Mouse (Mus musculus) brain, embryonic 14.5 days (tissue): ENCODE measurements around the gene Meox1. TPM values are rescaled to one million over a fixed set of nuclear protein-coding genes. Genes with fewer than 3 reads are reported as not detected.

Experiments
- DNase-seq: peaks from one replicate; pipeline ENCODE4 v3.0.0-alpha.2; 2011; ENCODE audit warnings: low read depth
- CTCF ChIP-seq: fragments of 200-500 bp; IDR thresholded peaks from 2 replicates; pipeline ENCODE4 v1.5.1; 2012; ENCODE audit warnings: inconsistent platforms, mild to moderate bottlenecking, moderate library complexity, borderline replicate concordance; ENCODE audit not compliant: insufficient read depth, insufficient read length; ENCODE audit errors: extremely low read depth
- POLR2A ChIP-seq: fragments of 200-500 bp; IDR thresholded peaks from 2 replicates; pipeline ENCODE4 v1.6.1; 2012; ENCODE audit warnings: mild to moderate bottlenecking, inconsistent platforms, borderline replicate concordance; ENCODE audit not compliant: poor library complexity, insufficient read depth, insufficient read length, severe bottlenecking; ENCODE audit errors: extremely low read depth
- polyA plus RNA-seq: library from polyadenylated mRNA; depleted of rRNA; stranded (reverse); fragments of >200 nt; gene quantifications from 2 replicates; pipeline ENCODE4 v1.2.3, GENCODE M21; 2012

Meox1 gene
- polyA plus RNA-seq, 1 experiment: 0.36 TPM

DNA sequence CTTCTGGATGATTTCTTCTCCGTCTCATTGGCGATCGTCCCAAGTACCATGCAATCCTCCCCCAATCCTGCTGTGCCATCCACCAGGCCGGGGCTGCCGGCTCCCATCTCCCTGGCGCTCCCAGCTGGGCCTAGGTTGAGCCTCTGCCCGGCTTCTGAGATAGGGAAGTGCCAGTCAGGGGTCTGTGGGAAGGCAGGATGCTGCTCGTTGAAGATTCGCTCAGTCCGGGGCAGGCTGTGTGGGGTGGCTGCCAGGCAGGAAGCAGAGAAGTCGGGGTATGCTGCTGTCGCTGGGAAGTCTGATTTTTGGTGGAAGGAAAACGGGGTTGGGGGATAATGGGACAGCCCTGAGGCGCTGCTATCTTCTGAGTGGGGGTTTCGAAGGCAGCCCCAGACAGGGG, 614 bp downstream of the Meox1 start:
- TF ChIP-seq POLR2A (no peak), CTCF (no peak)
- no peak for DNase-seq

DNA sequence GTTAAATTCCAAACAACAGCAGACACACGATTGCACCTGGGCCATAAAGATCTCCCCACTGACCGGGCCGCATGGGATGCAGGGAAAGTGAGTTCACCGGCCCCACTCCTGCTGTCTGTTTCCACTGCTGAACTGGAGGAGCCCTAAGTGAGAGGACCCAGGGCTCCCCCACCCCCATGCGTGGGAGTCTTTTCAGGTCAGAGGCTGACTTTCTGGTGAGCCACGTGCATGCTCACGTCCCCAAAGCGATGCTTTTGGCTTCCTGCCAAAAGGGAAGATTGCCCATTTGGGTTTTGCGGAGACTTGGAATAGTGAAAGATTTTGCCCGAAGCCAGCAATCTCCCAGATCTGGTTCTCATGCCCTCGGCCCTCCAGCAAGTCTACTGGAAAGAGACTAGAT, 2.7 kb downstream of the Meox1 start:
- DNase-seq: peak; percentile 62
- no peak for TF ChIP-seq CTCF
- no peak for TF ChIP-seq POLR2A

DNA sequence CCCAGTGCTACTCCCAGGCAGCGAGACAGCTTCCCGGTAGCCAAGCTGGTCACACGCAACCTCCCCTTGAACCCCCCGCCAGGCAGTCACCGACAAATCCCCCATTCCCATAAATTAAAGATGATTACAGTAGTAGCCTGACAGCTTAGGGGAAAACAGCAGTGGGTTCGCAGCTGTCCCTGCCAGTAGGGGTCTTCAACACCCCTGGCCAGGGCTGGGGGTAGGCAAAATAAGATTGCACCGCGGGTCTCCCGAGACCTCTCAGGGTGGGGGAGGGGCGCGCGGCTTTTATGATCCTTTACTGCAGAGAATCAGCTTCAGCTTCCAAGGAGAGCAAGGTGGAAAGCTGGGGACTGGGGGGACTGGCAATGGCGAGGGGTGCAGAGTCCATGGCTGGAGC, 4.4 kb downstream of the Meox1 start:
- peak; percentile 47 for DNase-seq
- no peak for TF ChIP-seq POLR2A
- TF ChIP-seq CTCF: no peak

DNA sequence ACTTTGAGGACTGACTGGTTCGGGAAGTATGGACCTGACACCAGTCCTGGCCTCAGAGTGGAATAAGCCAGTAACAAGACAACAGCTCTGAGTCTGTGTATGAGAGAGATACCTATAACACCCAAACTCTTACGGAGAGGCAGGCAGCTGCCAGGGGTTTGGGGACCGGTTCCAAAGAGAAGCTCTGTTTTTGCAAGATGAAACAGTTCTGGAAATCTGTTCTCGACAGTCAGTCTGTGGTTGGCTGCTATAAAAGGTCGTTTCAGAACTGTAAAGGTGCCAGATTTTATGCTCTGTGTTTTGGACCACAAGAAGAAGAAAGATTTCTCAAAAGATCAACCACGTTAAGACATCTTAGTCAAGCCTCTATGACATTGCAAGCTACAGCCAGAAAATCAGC, 5.4 kb downstream of the Meox1 start:
- no peak for DNase-seq
- TF ChIP-seq CTCF (no peak), POLR2A (no peak)

DNA sequence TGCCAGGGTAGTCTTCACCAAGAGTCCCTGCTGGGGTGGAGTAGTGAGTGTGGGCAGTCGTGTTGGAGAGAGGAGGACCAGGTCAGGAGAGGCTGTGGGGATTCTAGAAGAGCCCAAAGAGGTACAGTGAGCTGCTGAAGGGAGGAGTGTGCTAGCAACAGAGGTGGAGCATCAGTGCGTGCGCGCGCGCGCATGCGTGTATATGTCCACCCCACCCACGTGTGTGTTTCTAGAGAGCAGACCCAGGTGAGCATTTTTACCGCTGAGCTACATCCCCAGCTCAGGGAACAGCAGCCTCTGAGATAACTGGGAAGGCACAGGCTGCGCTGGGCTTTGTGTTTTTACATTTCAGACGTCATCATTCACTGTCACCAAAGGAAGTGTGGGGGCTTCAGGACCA, 7.7 kb downstream of the Meox1 start:
- TF ChIP-seq CTCF: no peak
- no peak for TF ChIP-seq POLR2A
- DNase-seq: no peak

DNA sequence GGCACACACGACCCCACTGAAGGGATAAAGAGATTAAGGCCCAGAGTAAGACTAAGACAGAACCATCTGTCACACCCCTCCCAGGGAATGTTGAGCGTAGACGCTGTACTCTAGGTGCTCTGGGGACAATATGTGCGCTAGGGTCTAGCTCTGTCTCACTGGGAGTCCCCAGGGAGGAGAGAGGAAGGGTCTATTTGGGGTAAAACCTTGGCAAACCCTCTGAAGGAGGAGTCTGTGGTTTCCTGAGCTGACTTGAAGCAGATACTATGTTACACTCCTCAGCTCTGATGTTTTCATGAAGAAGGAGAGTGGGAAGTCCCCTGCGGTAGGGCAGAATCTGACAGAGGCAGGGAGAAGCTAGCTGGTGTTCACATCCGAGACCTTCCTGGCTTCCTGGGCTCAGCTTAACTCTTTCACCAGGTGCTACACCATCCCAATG, 8.3 kb downstream of the Meox1 start:
- DNase-seq: no peak
- no peak for TF ChIP-seq CTCF

DNA sequence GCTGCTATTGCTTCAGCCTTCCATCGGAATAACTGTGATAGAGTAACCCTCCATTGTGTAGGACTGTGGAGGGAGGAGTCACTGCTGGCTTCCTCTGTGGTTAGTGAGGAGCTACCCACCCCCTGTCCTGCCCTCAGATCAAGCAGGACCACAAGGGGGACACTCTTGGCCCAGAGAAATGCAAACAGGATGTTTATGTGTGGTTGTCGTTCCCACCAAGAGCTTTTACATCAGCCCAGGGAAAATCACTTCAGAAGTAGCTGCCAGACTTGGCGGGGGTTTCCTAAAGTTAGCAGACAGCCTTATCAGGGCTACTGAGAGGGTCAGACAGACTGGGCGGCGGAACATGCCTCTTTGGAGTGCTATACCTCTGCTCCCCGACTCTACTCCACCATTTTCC, 8.9 kb downstream of the Meox1 start:
- DNase-seq: no peak
- TF ChIP-seq CTCF (no peak), POLR2A (no peak)

DNA sequence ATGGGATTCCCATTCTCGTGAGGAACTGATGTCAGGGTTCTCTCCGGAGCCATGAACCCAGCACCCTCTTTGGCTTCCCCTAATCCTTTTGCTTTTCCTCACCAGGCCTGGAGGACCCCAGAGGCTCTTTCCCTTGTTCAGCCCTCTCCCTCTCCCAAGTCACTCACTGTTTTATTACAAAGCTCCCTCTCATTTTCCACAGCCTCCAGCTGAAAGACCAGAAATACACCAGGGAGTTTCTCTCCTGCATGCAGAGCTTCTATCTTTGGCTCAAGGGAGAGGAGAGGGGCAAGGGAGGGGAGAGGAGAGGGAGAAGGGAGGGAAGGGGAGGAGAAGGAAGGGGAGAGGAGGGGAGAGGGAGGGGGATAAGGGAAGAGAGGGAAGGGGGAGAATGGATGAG, 10.3 kb downstream of the Meox1 start:
- TF ChIP-seq POLR2A: no peak
- TF ChIP-seq CTCF: no peak
- no peak for DNase-seq

DNA sequence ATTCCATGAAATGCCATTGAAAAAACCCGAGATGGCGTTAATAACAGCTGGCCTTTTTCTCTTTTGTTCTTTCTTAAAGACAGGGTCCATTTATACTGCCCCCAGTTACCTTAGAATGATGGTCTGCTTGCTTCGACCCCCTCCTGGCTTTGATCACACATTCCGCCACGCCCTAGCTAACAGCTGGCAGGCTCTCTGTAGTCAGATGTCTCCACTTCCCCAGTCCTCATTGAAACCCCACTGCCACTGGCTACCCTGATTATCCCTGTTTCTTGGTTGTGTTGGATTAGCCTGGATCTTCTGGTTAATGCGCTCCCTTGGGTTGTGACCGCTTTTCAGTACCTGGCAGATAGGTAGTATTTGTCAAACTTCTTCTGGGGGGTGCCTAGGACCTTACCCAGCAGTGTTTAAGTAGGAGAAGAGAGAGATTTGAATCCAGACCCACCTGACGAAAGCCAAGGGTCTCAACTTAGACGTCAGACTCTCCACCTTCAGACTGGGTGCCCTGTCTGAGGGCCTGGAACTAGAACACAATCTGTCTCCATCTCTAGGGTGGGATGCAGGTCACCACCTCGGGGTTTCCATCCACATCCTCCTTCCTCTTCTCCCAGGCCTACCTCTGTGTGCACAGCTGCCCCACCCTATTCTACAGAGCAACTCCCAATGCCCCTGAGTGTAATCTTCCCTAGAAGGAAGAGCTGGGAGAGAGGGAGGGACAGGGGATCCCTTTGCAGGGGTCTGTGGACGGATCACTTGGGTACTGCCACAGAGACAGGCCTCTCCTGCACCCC, 11.5 kb downstream of the Meox1 start:
- DNase-seq: no peak
- TF ChIP-seq POLR2A: no peak
- TF ChIP-seq CTCF: no peak

DNA sequence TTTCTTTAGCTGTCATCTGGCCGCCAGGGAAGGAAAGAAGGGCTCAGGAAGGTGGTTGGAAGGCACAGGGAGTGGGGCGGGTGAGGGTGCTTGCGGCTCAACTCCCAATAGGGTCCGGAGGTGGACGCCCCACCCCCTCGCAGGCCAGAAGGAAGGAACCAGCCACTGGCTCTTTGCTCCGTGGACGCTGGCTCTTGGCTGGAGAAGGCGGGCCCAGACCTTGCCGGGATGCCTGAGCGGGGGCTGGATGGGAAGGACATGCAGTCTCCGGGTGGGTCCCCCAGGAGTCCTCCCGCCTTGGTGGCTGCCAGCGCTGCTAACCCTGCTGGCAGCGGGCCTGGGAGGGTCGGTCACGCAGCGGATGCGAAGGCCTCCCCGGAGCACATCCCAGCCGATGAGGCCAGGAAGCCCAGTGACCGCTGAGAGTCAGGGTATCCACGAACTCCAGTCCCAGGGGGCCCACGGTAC, 12.5 kb downstream of the Meox1 start:
- TF ChIP-seq POLR2A (no peak), CTCF (no peak)
- peak; percentile 39 for DNase-seq

DNA sequence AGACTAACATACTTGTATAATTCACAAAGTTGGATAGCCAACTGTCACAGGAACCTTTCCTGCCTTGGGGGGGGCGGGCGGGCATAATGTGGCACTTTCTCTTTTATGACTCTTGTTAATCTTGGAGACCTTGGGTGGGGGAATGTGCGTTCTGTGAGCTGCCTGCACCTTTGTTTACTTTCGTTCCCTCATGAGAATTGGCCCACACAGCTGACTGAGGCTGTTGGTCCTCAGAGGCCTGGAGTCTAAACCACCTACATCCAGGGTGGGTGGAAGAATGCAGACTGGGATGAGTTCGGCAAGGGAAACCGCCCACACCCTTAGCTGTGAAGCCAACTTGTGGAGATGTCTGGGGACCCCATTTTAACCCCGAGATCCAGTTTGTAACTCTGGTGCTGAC, 13.0 kb downstream of the Meox1 start:
- no peak for DNase-seq
- no peak for TF ChIP-seq POLR2A
- TF ChIP-seq CTCF: no peak

DNA sequence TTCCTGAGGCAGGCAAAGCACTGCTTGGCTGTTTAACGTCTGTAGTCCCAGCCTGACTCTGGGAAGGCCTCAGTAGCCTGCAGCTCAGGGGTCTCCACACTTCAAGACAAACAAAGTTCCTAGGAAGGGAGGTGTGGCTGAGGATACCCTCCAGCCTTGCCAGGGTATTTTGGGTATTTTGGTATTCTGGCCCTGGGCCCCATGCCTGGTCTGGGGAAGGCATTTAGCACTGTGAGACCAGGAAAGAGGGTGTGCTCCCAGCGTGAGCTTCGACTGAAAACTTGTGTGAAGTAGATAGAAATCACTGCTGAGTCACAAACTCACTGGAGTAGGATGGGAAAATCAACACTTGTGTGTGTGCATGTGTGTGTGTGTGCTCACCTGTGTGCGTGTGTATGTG, 14.5 kb downstream of the Meox1 start:
- DNase-seq: no peak
- no peak for TF ChIP-seq POLR2A
- TF ChIP-seq CTCF: no peak

DNA sequence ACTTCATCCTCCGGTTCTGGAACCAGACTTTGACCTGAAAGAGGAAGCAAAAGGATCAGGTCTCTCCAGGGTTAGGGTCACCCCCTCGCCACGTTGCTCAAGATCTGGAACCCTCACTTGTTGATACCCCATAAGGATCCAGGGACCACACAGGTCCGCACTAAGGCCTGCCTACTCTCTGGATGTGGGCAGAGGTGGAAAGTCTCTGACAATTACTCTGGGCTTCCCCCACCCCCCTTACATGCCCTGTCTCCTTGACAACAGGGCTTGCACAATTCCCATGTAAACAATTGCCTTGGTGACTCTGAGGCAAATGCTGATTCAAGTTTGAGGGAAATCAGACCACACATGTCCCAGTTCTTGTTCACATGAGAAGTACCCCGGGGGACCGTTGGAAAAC, 15.5 kb downstream of the Meox1 start:
- no peak for TF ChIP-seq POLR2A
- no peak for TF ChIP-seq CTCF
- peak; percentile 36 for DNase-seq

DNA sequence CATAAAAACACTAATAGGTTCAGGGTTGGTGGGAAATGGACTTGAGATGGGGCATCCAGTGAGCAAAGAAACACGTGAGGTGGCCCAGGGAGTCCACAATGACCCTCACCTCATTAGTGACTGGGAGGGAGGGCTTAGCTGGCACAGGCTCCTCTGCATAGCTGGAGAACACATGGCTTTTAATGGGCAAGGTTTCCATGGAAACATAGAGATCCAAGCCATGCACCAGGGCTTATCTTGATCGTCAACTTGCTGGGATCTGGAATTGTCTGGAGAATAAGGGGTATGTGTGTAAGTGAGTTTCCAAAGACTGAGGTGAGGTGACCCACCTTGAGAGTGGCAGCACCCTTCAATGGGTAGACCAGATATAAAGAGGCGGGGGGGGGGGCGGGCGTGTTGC, 19.2 kb downstream of the Meox1 start:
- DNase-seq: peak; percentile 75
- no peak for TF ChIP-seq CTCF
- TF ChIP-seq POLR2A: no peak

DNA sequence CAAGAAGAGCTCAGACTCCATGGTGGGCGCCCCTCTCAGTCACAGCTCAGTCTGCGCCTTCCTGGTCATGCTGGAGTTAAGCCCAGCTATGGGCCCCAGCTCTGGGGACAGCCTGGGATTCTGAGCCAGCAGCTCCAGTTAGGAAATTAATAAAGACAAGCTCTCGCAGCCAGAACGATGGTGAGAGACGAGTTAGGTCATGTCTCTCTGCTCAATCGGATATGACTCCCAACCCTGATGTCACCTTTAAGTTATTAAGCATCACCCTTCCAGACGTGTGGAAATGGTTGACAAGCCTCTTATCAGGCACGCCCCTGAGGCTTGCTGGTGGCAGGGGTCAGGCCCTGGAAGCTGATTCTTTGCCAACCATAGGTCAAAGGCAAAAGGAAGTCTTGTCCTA, 20.3 kb downstream of the Meox1 start:
- no peak for DNase-seq
- TF ChIP-seq POLR2A: no peak

DNA sequence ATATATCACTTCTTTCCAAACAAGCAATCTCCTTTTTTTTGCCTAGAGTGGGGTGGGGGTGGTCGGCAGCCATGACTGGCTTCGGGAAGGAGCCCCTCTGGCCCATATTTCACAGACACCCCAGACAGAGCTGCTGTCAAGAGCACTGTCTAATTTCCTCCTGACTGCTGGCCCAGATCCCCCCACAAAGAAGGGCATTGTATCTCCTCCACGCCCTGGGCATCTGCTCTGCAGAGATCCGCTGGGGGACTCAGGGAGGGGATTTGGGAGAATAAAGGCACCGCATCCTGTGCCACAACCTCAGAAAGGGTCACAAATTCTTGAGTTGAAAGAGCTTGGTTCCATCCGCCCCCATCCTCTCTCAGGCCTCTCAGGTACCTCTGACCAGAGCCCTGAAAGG, 22.7 kb downstream of the Meox1 start:
- no peak for DNase-seq
- TF ChIP-seq CTCF (no peak), POLR2A (no peak)
